Mouse (Mus musculus): ENCODE measurements around the gene Rgs11. TPM values are rescaled to one million over a fixed set of nuclear protein-coding genes. Genes with fewer than 3 reads are reported as not detected.
"Not testable (repeated sequence)": the region's sequence is repeated elsewhere in the genome, so short reads cannot be mapped to it uniquely, and the experiment has no call there.

Gene Rgs11
- 4.7 and 6.6 TPM in 2 replicates for polyA plus RNA-seq (2012; ENCODE audit: insufficient read depth, insufficient read length, missing spikeins)

DNA sequence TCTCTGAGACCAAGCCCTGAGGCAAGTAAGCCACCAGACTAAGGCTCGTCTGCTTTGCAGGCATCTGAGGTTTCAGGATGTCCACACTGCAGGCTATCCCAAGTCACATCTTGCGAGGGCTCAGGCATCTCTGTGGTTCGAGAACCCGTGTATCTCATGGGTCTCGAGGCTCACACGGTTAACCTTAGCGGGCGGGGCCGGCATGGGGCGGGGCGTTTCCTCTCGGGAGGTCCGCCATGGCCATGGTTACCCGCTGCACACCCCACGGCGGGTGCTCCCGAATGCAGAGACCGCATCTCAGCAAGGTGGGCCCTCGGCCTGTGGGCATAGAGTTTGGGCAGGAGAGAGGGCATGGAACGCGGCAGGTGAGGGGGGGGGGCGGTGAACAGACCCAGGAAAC is at the start of gene Rgs11:
Rgs11 (plus strand) TSS at position 215 of the 400 bp plus-strand sequence.
- TF ChIP-seq POLR2A (IDR thresholded peaks at IDR 0.05; ENCODE audit: borderline replicate concordance, low read depth, low read length) (no peak), CTCF (IDR thresholded peaks at IDR 0.05; ENCODE audit: low read depth, low read length) (no peak)
- Histone ChIP-seq H3K4me1 (ENCODE audit: control insufficient read depth, insufficient read depth, low read length) (no peaks in the 10 kb centered on the region), H3K4me3 (ENCODE audit: insufficient read depth, low read length) (peak within 1 kb of the TSS; percentile 55), H3K27ac (ENCODE audit: insufficient read depth, low read depth, low read length) (no peak within 1 kb of the TSS)

DNA sequence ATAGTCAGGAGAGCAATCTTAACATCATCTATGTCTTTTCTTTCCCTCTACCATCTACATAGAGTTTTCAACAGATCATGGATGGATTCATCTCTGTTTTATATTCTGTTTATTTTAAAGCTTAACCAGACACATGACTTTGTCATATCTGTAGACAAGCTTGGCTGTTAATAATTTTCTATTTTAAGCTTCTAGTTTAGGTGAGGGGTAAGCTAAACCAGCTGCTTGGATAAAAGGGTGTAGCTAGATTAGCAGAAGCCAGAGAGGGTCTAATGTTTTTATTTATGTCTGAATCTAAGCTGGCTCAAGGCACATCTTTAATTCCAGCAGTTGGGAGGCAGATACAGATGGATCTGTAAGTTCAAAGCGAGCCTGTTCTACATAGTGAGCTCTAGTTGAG is 40.0 kb upstream of the Rgs11 start:
- Histone ChIP-seq H3K27ac (ENCODE audit: insufficient read depth, low read depth, low read length) (no peak overlapping the region), H3K4me3 (ENCODE audit: insufficient read depth, low read length) (no peak overlapping the region), H3K4me1 (ENCODE audit: control insufficient read depth, insufficient read depth, low read length) (peaks cover 14% of the 10 kb centered on the region)
- TF ChIP-seq CTCF (IDR thresholded peaks at IDR 0.05; ENCODE audit: low read depth, low read length) (no peak), POLR2A (IDR thresholded peaks at IDR 0.05; ENCODE audit: borderline replicate concordance, low read depth, low read length) (no peak)

DNA sequence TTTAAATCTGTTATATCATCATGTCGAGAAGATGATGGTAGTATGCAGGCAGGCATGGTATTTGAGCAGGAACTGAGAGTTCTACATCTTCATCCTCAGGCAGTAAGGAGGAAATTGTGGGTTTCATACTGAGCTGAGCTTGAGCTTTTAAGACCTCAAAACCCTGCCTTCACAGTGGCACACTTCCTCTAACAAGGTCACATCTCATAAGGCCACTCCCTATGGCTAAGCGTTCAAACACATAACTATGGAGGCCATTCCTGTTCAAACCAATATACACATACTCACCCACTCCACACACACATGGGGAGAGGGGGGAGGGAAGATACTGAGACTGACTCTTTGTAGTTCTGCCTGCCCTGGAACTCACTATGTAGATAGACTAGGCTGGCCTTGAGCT is 34.7 kb upstream of the Rgs11 start:
- Histone ChIP-seq H3K4me3 (ENCODE audit: insufficient read depth, low read length) (no peak overlapping the region), H3K4me1 (ENCODE audit: control insufficient read depth, insufficient read depth, low read length) (peaks cover 26% of the 10 kb centered on the region), H3K27ac (ENCODE audit: insufficient read depth, low read depth, low read length) (peak overlapping the region; percentile 79)
- TF ChIP-seq CTCF (IDR thresholded peaks at IDR 0.05; ENCODE audit: low read depth, low read length), result no peak
- no peak for TF ChIP-seq POLR2A (IDR thresholded peaks at IDR 0.05; ENCODE audit: borderline replicate concordance, low read depth, low read length)

DNA sequence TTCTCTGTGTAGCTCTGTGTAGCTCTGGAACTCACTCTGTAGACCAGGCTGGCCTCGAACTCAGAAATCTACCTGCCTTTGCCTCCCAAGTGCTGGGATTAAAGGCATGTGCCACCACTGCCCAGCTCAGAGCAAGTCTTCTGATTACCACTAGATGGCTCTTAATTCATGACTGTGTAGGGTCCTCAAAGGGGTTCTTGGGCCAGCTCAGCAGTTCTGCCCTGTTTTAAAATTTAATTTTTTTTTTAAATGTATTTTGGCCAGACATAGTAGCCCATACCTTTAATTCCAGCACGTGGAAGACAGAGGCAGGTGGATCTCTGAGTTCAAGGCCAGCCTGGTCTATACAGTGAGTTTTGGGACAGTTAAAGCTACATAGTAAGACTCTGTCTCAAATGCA is 27.5 kb upstream of the Rgs11 start:
- H3K27ac ChIP-seq (ENCODE audit: insufficient read depth, low read depth, low read length); H3K4me1 ChIP-seq (ENCODE audit: control insufficient read depth, insufficient read depth, low read length); H3K4me3 ChIP-seq (ENCODE audit: insufficient read depth, low read length): not testable (repeated sequence)

DNA sequence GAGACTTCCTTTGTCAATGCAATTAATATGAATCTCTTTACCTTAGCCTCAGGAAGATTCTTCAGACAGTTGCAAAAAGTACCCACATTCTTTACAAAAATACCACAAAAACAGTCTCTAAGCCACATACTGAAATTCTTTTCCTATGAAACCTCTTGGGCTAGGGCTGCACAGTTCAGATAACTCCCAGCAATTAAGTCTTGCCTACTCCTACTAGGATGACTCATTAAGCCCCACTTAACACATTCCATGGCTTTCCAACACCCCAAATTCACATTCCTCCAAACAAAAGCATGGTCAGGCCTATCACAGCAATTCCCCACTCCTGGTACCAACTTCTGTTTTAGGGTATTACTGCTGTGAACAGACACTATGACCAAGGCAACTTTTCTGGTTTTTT is 24.1 kb upstream of the Rgs11 start:
- no peaks in the 10 kb centered on the region for H3K4me1 ChIP-seq (ENCODE audit: control insufficient read depth, insufficient read depth, low read length)
- H3K4me3 ChIP-seq (ENCODE audit: insufficient read depth, low read length), result no peak overlapping the region
- TF ChIP-seq POLR2A (IDR thresholded peaks at IDR 0.05; ENCODE audit: borderline replicate concordance, low read depth, low read length), result no peak
- no peak for TF ChIP-seq CTCF (IDR thresholded peaks at IDR 0.05; ENCODE audit: low read depth, low read length)
- no peak overlapping the region for H3K27ac ChIP-seq (ENCODE audit: insufficient read depth, low read depth, low read length)

DNA sequence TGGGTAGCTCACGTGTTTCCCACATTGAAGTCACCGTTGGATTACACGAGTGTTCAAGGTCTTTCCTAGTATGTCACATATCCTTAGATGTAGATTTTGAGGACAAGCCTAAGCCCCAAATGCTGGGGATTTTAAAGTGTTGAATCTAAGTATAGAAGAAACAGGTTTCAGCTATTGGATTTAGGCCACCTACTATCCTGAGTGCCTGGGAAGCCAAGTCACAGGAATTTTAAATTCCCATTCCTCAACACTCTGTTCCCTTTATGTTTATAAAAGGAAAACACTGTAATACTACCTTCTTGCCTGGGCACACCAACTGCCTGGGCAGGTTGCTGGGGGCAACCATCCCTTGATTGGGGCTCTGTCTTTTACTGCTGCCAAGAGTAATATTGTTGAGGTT is 21.6 kb upstream of the Rgs11 start:
- Histone ChIP-seq H3K4me1 (ENCODE audit: control insufficient read depth, insufficient read depth, low read length) (no peaks in the 10 kb centered on the region), H3K4me3 (ENCODE audit: insufficient read depth, low read length) (no peak overlapping the region), H3K27ac (ENCODE audit: insufficient read depth, low read depth, low read length) (no peak overlapping the region)
- no peak for TF ChIP-seq CTCF (IDR thresholded peaks at IDR 0.05; ENCODE audit: low read depth, low read length)
- TF ChIP-seq POLR2A (IDR thresholded peaks at IDR 0.05; ENCODE audit: borderline replicate concordance, low read depth, low read length), result no peak

DNA sequence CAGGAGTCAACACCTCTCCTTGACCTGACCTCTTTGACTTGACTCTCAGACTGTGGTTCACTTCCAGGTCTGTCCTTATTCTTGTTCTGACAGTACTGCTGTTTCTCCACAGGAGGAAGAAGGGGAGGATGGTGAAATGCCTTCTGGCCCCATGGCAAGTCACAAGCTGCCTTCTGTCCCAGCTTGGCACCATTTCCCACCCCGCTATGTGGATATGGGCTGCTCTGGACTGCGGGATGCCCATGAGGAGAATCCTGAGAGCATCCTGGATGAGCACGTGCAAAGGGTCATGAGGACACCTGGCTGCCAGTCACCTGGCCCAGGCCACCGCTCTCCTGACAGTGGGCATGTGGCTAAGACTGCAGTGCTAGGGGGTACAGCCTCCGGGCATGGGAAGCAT is 15.2 kb upstream of the Rgs11 start:
- H3K27ac ChIP-seq (ENCODE audit: insufficient read depth, low read depth, low read length), result no peak overlapping the region
- TF ChIP-seq POLR2A (IDR thresholded peaks at IDR 0.05; ENCODE audit: borderline replicate concordance, low read depth, low read length) (no peak), CTCF (IDR thresholded peaks at IDR 0.05; ENCODE audit: low read depth, low read length) (no peak)
- H3K4me3 ChIP-seq (ENCODE audit: insufficient read depth, low read length), result no peak overlapping the region
- H3K4me1 ChIP-seq (ENCODE audit: control insufficient read depth, insufficient read depth, low read length), result no peaks in the 10 kb centered on the region

DNA sequence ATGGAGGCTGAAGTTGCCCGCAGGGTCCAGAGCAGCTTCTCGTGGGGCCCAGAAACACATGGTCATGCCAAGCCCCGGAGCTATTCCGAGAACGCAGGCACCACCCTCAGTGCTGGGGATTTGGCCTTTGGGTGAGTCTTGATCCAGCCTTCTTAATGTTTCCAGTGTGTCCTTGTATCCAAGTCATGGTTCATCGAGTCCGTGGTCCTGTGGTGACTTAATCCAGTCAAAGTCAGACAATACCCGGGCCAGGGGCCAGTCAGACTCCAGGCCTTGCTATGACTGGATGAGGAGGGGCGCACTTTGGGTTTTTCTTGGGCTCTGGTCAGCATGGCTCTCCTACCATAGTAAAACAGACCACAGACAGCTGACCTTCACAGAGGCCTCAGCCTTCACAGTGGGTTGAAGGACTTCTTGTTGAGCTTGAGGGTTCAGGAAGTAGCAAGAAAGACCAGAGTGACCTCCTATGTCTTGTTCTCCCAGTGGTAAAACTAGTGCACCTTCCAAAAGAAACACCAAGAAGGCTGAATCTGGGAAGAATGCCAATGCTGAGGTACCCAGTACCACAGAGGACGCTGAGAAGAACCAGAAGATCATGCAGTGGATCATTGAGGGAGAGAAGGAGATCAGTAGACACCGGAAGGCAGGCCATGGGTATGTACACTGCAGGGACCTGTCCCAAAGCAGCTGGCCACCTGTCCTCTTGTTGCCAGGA is 14.5 kb upstream of the Rgs11 start:
- Histone ChIP-seq H3K4me3 (ENCODE audit: insufficient read depth, low read length) (no peak overlapping the region), H3K27ac (ENCODE audit: insufficient read depth, low read depth, low read length) (no peak overlapping the region), H3K4me1 (ENCODE audit: control insufficient read depth, insufficient read depth, low read length) (no peaks in the 10 kb centered on the region)
- TF ChIP-seq POLR2A (IDR thresholded peaks at IDR 0.05; ENCODE audit: borderline replicate concordance, low read depth, low read length) (no peak), CTCF (IDR thresholded peaks at IDR 0.05; ENCODE audit: low read depth, low read length) (no peak)

DNA sequence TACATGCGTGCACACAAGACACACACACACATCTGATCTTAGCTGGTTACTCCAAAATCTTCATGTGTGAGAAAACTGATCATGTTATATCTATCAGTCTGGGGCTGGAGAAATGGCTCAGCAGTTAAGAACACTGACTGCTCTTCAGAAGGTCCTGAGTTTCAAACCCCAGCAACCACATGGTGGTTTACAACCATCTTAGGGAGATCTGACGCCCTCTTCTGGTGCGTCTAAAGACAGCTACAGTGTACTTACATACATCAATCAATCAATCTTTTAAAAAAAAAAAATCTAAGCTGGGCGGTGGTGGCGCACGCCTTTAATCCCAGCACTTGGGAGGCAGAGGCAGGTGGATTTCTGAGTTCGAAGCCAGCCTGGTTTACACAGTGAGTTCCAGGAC is 11.3 kb upstream of the Rgs11 start:
- H3K27ac ChIP-seq (ENCODE audit: insufficient read depth, low read depth, low read length); H3K4me3 ChIP-seq (ENCODE audit: insufficient read depth, low read length); H3K4me1 ChIP-seq (ENCODE audit: control insufficient read depth, insufficient read depth, low read length): not testable (repeated sequence)

DNA sequence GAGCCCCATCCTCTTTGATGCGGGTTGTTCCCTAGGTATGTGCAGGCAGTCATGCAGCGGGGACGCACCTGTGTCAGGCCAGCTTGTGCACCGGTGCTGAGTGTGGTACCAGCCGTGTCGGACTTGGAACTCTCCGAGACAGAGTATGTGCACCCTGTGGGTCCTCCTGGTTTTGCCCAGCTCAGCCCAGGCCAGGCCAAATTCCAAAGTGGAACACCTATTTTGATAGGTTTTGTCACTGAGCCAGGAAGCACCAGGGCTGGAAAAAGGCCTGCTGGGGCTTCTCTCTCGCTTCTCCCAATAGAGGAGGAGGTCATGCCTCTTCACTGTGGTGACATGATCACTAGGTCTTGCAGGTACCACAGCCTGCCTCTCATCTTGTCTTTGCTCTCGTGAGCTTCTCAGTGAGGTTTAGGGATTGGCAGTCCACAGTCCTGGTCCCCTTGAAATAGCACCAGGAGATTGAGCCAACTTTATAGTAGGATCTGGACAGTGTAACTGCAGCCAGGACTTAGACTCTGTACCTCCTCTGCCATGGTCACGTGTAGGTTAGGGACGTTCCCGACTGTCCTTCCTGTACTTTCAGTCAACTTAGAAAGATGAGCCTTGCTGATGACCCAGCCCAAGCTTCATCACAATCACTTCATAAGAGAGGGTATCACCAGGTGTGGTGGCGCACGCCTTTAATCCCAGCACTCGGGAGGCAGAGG is 10.1 kb upstream of the Rgs11 start:
- no peak overlapping the region for H3K27ac ChIP-seq (ENCODE audit: insufficient read depth, low read depth, low read length)
- no peak overlapping the region for H3K4me3 ChIP-seq (ENCODE audit: insufficient read depth, low read length)
- TF ChIP-seq CTCF (IDR thresholded peaks at IDR 0.05; ENCODE audit: low read depth, low read length) (no peak), POLR2A (IDR thresholded peaks at IDR 0.05; ENCODE audit: borderline replicate concordance, low read depth, low read length) (no peak)
- H3K4me1 ChIP-seq (ENCODE audit: control insufficient read depth, insufficient read depth, low read length), result no peaks in the 10 kb centered on the region
